Mouse (Mus musculus): ENCODE results near the gene Tpo. TPM values are rescaled to one million over a fixed set of nuclear protein-coding genes. Genes with fewer than 3 reads are reported as not detected.

The Tpo gene
- total RNA-seq (2021): under 1 TPM; 0.24 to 0.26 TPM

DNA sequence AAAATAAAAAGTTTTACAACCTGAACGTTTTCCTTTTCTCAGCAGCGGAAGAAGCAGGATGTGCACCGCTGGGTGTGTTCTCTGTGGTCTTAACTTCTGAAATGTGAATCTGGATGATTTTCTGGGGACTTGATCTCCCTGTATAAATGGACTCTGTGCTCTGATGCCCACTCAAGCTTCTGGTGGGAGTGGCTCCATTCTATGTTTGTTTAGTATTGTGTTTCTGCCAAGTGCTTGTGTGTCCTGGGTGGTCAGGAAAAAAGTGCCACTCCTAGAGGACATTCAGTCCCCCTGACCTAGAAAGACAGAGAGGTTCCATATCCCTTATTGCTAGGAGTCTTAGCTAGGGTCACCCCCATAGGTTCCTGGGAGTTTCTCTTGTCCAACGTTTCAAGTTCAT is at the start of gene Tpo:
Gene Tpo, minus strand, starts transcription at position 101 of the 400 bp plus-strand sequence.
- intact Hi-C loops (cut with DNase I): no loop called here
- no peak for DNase-seq (ENCODE audit: extremely low spot score in 1 of 2, low spot score in 2 of 2)

DNA sequence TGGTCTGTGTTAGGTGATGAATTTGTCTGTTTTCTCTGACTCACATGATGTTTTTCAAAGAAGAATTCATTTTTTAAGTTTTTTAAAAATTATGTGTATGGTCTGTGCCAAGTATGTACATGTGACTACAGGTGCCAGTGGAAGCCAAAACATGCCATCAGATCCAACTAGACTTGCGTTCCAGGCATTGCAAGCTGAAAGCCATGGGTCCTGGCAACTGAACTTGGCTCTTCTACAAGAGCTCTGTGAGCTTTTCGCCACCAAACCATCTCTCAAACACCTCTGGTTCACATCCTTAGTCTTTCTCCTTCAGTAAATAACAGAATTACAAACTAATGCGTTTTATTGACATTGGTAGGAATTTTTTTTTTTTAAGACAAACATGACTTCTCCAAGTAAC is 49.3 kb upstream of the Tpo start:
- intact Hi-C loops (cut with DNase I): no loop called here

DNA sequence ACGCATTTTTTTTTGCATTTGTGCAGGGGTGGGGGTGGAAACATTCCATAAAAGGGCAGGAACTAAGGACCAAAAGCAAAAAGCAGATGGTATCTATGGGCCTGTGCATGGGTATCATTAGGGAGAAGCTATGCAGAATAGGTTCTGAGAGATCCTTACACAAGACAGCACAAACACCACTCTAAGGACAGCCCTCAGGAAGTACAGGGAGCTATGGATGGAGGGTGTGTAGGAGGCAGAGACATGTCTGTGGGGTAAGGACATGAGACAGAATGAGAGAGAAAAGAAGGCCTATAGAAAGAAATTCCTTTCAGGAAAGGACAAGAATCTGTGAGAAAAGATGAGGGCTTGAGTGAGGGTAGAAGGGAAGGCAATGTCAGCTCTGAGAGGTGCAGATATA is 47.2 kb upstream of the Tpo start:
- intact Hi-C loops (cut with DNase I): no loop called here
- DNase-seq (ENCODE audit: extremely low spot score in 1 of 2, low spot score in 2 of 2): no peak

More for the DNA sequence above, 49.3 kb upstream of the Tpo start:
- no peak for DNase-seq (ENCODE audit: extremely low spot score in 1 of 2, low spot score in 2 of 2)

DNA sequence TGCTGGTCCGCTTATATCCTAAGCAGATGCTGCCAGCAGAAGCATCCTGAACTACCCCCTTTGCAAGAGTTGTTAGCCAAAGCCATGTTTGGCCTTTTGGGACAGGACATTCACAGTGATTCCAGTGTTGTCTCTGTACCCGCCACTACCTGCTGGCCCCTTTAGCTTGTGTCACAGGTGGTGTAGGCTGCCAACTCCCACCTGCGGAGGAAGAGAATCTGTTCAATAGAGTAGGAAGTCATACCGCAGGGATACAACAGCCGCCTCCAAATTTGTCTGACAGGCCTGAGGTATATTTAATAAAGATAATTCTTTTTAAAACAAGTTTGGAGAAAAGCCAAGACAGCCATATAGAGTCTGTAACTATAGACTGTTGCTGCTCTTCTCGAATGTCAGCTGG is 45.5 kb upstream of the Tpo start:
- no peak for DNase-seq (ENCODE audit: extremely low spot score in 1 of 2, low spot score in 2 of 2)
- intact Hi-C loops (cut with DNase I): no loop called here

DNA sequence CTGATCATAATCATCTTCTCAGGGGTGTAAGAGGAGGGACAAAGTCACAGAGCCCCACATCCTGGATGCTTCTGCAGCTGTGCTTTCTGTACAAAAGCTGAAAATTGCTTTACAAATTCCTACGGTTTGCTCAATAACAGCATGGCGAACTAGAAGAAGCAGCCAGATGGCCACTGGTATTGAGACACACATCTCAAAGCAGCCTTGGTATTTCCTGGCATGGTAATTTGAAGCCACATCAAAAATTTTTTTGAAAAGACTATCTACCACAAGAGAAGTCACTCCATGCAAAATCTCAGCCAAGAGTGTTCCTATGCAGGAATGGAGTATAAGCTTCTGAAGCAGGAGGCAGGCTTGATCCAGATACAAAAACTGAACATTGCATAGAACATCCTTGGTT is 45.1 kb upstream of the Tpo start:
- intact Hi-C loops (cut with DNase I): no loop called here
- DNase-seq (ENCODE audit: extremely low spot score in 1 of 2, low spot score in 2 of 2): no peak

DNA sequence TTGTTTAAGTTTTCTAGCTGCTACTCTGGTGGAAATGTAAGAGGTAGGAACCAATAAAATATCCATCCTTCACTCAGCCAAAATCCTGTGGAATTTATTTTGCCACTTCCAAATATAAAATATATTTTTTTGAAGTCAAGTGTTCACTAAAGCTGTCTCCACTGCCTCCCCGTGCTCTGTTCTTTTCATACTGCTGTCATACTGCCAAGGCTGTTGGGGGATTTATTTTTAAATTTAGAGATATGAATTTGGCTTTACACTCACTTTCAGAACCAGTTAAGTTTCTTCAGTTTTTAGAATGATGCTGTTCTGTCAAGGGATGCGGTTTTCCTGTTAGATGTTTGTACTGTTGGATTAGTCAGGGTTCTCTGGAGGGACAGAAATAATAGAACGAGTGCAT is 36.1 kb upstream of the Tpo start:
- peak in 1 of 2 experiments; percentile 58 for DNase-seq (ENCODE audit: extremely low spot score in 1 of 2, low spot score in 2 of 2)
- intact Hi-C loops (cut with DNase I): no loop called here

DNA sequence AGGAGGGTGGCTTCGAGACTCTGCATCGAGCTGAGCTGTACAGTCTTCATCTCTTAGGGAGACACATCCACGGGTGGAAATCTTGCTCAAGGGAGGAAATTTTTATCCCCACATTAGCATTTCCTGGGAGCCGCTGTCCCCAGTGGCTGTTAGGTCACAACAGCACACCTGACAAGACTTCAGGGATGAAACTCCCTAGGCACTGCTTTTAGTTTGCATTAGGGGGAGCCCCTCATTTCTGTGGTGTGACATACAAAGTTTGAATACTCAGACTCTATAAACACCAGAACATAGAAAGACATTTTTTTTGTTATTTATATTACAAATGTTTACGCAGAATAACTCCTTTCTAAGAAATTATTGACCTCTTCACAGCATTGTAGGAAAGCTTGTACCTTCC is 32.1 kb upstream of the Tpo start:
- no peak for DNase-seq (ENCODE audit: extremely low spot score in 1 of 2, low spot score in 2 of 2)
- intact Hi-C loops (cut with DNase I): no loop called here

- DNase-seq (ENCODE audit: extremely low spot score in 1 of 2, low spot score in 2 of 2): no peak
- intact Hi-C loops (cut with DNase I): no loop called here
Measured at GRCm38 (mm10) chr12:30164005-30164404, 31.6 kb upstream of the Tpo start.

- intact Hi-C loops (cut with DNase I): no loop called here
- no peak for DNase-seq (ENCODE audit: extremely low spot score in 1 of 2, low spot score in 2 of 2)
Measured at GRCm38 (mm10) chr12:30161731-30162406, 29.4 kb upstream of the Tpo start.

GRCm38 (mm10) chr12:30160475-30160874 is 28.1 kb upstream of the Tpo start:
- no peak for DNase-seq (ENCODE audit: extremely low spot score in 1 of 2, low spot score in 2 of 2)
- intact Hi-C loops (cut with DNase I): no loop called here

DNA sequence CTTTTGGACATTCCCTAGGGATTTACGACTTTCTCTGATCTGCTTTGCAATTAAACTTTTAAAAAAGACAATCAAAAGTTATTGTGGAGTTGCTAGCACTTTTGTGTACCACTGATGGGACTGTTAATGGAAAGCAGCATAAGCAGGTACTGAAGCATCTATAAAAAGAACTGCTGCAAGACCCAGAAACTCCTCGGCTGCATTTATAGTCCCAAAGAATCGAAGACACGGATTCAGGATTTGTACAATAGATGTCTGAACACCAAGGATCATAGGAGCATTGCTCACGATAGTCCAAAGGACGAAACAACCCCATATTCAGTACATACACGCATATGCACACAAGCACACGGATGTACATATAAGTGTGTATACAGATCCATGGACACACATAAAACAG is 27.4 kb upstream of the Tpo start:
- no peak for DNase-seq (ENCODE audit: extremely low spot score in 1 of 2, low spot score in 2 of 2)
- intact Hi-C loops (cut with DNase I): no loop called here

DNA sequence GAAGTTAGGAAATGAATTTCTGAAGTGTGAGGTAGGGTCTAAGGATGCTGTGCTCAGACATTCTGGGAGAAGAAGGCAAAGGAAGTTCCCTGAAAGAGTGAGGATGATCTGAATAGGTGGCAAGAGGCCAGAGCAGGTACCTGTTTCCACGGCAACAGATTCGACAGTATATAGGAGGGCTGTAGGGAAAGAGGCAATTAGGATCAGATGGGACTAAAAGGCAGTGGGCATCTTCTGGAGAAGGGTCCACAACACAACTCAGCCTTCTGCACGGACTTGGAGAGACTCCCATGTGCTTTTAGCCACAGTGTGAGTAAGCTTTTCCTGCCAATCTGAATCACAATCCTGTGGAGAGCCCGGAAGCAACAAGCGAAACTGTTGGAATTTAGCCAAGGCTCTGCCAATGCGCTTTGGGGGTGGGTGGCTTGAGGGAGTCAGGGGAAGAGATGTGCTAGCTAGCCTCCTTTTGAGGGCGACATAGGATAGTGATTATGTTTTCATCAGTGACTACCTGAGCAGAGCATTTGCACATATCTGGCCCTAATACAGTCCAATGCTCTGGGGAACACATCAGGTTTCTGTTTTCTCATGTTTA is 21.8 kb upstream of the Tpo start:
- DNase-seq (ENCODE audit: extremely low spot score in 1 of 2, low spot score in 2 of 2): no peak
- intact Hi-C loops (cut with DNase I): no loop called here

DNA sequence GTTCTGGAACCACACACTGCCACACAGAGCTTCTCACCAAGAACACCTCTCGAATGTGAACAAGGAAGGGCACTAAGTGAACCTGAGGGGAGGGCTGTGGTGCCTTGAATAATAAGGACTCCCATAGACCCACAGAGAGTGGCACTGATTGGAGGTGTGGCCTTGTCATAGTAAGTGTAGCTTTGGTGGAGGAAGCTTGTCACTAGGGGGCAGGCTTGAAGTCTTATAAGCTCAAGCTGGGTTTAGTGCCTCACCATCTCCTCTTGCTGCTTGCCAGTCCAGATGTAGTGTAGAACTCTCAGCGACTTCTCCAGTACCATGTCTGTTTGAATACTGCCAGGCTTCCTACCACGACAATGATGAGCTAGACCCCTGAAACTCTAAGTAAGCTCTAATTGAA is 9.7 kb upstream of the Tpo start:
- DNase-seq (ENCODE audit: extremely low spot score in 1 of 2, low spot score in 2 of 2): peak in 1 of 2 experiments; percentile 37
- intact Hi-C loops (cut with DNase I): no loop called here

DNA sequence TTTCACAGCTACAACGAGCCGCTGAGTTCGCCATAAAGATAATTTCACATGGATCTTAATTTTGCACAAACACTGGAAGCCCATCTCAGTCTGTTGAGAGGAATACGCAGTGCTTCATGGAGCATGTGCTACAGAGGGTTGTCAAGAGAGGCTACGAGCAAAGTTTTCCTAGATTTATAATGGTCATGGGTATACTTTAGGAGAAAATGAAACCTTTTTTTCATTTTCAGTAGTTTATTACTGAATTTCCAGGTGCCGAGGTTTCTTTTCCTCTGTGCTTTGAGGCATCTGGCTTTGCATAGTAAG is 3.1 kb downstream of the Tpo start:
- DNase-seq (ENCODE audit: extremely low spot score in 1 of 2, low spot score in 2 of 2): peak in 1 of 2 experiments; percentile 48
- intact Hi-C loops (cut with DNase I): loop anchor here (5.0 kb wide), 3 partner anchors 77 to 448 kb away; partner anchors contain the start of gene Sntg2

DNA sequence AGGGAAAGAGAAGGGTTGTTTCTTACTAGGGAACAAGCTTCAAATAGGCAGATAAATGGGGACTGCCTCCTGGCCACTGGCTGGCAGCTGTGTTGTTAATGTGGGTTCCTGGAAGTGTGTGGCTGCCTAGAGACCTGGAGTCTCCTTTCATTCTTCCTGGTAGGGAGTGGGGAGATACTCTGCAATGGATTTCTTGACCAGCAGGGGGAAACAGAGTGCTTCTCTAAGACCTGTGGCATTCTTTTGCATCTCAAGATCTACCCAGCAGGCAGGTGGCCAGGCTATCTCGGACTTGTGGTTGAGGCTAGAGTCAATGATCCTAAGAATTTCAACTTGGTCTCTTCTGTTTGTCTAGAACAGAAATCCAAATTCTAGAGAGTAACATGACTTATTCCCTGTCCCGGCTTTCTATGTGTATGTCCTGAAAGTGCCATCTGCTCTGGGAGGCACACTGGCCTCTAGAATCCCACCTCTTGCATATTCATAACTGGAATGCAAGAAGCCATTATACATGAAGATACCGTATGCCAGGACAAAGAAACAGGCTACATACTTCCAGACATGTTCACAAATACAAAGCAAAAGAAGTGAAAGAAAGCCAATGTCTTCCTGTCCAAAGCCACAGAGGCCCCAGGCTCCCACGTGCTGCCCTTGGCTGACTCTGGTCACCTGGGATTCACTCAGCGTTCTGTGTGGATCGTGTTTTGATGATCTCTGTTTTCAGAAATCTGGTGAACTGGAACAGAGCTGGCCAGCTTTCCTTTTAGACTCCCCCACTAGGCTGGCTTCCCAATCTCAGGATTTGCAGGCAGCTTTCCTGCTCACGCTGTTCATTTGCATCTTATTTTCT is 3.6 kb downstream of the Tpo start:
- intact Hi-C loops (cut with DNase I): loop anchor here (5.0 kb wide), 3 partner anchors 76 to 449 kb away; partner anchors contain the start of gene Sntg2
- peak; percentile 70 to 75 for DNase-seq (ENCODE audit: extremely low spot score in 1 of 2, low spot score in 2 of 2)

DNA sequence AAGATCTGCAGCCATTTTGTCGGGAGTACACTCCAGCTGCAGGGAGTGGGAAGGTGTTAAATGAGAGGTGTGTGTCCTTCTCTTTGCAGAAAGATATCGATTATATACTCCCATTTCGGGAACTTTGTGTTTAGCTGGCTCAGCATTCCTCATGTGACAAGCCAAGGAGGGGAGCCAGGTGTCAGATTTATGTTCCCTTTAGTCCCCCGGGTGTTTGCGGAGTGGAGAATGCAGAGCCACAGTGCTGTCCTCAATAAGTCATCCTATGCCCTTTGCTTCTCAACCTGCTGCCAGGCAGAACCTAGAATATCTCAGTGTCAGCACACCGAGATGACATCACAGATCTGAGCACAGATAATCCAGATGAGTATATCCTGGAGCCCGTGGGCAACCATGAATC is 10.1 kb downstream of the Tpo start:
- intact Hi-C loops (cut with DNase I): no loop called here
- no peak for DNase-seq (ENCODE audit: extremely low spot score in 1 of 2, low spot score in 2 of 2)

- intact Hi-C loops (cut with DNase I): no loop called here
- DNase-seq (ENCODE audit: extremely low spot score in 1 of 2, low spot score in 2 of 2): no peak
Measured at GRCm38 (mm10) chr12:30112271-30112670, 20.2 kb downstream of the Tpo start.

DNA sequence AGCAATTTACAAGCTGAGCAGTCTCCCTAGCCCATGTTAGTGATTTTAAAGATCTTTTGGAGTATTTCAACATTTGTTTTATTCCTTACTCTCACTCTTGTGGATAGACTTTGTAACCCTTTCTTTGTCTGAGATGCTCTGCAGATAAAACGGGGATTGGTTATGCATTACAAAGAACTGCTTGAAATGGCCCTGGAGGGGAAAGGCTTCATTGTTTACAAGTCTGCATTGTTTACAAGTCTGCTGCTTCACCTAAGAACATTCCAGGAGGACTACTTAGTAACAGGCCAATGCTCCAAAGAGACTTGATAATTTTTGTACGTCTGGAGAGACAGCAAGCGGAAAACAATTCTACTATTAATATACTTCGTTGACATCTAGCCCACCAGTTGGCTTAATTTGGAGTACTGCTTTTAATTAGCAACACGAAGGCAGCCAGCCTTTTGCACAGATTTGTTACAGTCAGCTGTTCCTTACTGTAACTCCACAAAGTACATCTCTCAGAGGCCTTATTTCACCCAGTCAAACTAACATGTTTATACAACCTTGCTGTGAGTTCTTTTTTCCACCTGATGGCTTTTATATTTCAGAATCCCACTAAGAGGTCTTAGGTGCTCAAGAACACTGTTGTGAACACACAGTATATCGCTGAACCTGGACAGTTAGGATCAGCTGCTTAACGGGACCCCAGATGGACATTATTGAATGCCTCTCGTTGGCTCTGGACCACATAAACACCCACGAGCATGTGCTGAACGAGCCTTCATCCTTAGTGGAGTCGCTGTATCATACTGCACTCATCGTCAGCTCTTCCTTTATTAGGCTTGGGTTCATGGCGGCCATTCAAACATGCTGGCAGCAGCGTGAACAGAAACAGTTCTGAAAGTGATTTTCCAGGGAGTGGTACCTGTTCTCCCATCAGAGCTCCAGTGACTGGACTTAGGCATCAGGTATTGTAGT is 22.5 kb downstream of the Tpo start:
- DNase-seq (ENCODE audit: extremely low spot score in 1 of 2, low spot score in 2 of 2): peak in 1 of 2 experiments; percentile 41
- intact Hi-C loops (cut with DNase I): no loop called here

Data from left cerebral cortex, postnatal 10 days (tissue).